Mouse (Mus musculus): Measurements from ENCODE around the gene Ppm1l. TPM values are rescaled to one million over a fixed set of nuclear protein-coding genes. Genes with fewer than 3 reads are reported as not detected.

Gene Ppm1l
- polyA plus RNA-seq, 1 experiment from 2014 or later = 19.3 TPM

DNA sequence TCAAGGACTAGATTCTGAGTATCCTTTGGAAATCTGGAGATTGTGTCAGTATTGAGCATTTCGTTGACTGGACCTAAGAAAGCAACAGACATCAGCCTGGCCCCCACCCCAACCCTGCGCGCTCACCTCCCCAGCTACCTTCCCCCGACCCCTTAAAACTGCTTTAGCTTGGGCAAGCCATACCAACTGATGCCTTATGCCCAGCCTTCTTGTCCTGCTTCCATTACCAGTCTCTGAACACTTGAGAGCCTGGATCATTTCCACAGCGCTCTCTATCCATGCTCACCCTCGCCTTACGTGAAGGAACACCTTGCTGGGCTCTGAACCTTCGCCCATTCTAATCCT lies 41.9 kb downstream of the Ppm1l start:
- Histone ChIP-seq H3K4me2 (ENCODE audit: low read length) (no peak overlapping the region), H3K9ac (ENCODE audit: low read depth, low read length) (no peak overlapping the region), H3K4me1 (ENCODE audit: control insufficient read depth, insufficient read depth, low read length) (peaks cover 9% of the 10 kb centered on the region), H3K27ac (ENCODE audit: low read length) (no peak overlapping the region), H3K27me3 (ENCODE audit: control insufficient read depth, insufficient read depth, low read depth, low read length) (no peaks in the 10 kb centered on the region), H3K9me3 (replicated peaks; ENCODE audit: control insufficient read depth, low read length, poor library complexity, severe bottlenecking) (no peaks in the 10 kb centered on the region), H3K4me3 (ENCODE audit: low read depth, low read length) (no peak overlapping the region), H3K36me3 (ENCODE audit: control insufficient read depth, insufficient read depth, low read length) (no peaks in the 10 kb centered on the region)
- no peak for ATAC-seq
- WGBS = 99% methylated on average over 8 of the region's 8 CpGs

DNA sequence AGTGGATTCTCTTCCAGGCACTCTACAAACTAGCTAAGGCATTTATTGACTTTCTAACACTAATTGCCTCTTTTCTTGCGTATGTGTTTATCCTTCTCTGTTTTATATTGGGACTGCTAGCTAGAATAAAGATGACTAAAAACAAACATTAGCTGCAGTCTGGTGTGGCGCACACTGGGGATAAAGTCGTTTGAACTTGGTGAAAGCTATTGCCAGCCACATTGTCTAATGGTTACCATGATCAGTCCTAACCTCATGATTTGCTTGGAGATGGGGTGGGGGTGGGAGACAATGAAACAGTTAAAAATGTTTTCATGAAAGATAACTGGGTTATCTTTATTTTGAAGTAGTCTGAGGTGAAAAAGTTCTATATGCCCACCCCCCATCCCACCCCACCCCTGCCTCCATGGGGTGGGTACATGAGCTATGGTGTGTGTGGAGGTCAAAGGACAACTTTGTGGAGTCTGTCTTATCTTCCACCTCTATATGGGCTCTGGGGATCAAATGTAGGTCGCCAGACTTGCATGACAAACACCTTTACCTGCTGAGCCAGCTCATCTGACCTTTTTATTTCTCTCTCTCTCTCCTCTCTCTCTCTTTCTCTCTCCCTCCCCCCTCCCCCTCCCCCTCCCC lies 43.7 kb downstream of the Ppm1l start:
- Histone ChIP-seq H3K4me3 (ENCODE audit: low read depth, low read length) (no peak overlapping the region), H3K4me2 (ENCODE audit: low read length) (no peak overlapping the region), H3K9me3 (replicated peaks; ENCODE audit: control insufficient read depth, low read length, poor library complexity, severe bottlenecking) (no peaks in the 10 kb centered on the region), H3K36me3 (ENCODE audit: control insufficient read depth, insufficient read depth, low read length) (no peaks in the 10 kb centered on the region), H3K9ac (ENCODE audit: low read depth, low read length) (no peak overlapping the region), H3K4me1 (ENCODE audit: control insufficient read depth, insufficient read depth, low read length) (peaks cover 9% of the 10 kb centered on the region), H3K27me3 (ENCODE audit: control insufficient read depth, insufficient read depth, low read depth, low read length) (no peaks in the 10 kb centered on the region), H3K27ac (ENCODE audit: low read length) (no peak overlapping the region)
- ATAC-seq = no peak
- 81% methylated on average over 4 of the region's 4 CpGs for WGBS

DNA sequence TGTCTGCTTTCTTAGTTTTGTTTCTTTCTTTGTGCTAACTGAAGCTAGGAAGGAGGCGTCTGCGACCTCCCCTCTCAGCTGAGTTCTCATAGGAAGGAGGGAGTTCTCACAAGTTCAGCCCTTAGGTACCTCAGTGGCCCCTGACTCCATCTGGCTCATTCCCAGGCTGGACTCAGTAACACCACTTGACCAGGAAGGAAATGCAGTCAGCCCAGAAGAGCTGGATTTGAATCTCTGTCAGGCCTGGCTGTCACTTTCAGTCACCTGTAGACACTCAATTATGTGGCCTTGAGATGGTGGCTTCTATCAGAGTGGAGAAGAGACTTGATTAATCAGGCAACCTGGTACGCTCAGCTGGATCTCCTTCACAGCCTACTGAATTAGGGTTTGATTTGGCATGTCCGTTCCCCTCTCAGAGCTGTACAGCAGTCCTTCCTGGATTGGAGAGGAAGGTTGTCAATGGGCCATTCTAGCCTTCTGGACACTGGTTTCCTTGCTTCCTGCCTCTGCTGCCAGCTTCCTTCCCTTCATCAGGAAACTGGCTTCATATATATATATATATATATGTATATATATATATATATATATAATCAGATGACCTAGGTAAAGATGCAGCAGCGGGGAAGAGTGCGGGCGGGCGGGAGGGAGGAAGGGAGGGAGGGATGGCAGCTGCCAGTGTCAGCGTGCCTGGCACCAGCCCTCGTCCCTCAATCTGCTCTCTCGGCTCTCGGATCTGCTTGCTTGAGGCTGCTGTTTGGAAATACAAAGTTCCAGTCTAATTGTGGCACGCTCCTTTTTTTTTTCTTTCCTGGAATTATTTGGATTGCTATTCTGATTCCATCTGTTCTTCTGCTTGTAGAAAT lies 45.1 kb downstream of the Ppm1l start:
- no peak overlapping the region for H3K27ac ChIP-seq (ENCODE audit: low read length)
- no peak overlapping the region for H3K4me2 ChIP-seq (ENCODE audit: low read length)
- no peak overlapping the region for H3K4me3 ChIP-seq (ENCODE audit: low read depth, low read length)
- 78% methylated on average over 10 of the region's 13 CpGs for WGBS
- no peaks in the 10 kb centered on the region for H3K9me3 ChIP-seq (replicated peaks; ENCODE audit: control insufficient read depth, low read length, poor library complexity, severe bottlenecking)
- peaks cover 9% of the 10 kb centered on the region for H3K4me1 ChIP-seq (ENCODE audit: control insufficient read depth, insufficient read depth, low read length)
- no peak overlapping the region for H3K9ac ChIP-seq (ENCODE audit: low read depth, low read length)
- no peaks in the 10 kb centered on the region for H3K27me3 ChIP-seq (ENCODE audit: control insufficient read depth, insufficient read depth, low read depth, low read length)
- no peak for ATAC-seq
- no peaks in the 10 kb centered on the region for H3K36me3 ChIP-seq (ENCODE audit: control insufficient read depth, insufficient read depth, low read length)

DNA sequence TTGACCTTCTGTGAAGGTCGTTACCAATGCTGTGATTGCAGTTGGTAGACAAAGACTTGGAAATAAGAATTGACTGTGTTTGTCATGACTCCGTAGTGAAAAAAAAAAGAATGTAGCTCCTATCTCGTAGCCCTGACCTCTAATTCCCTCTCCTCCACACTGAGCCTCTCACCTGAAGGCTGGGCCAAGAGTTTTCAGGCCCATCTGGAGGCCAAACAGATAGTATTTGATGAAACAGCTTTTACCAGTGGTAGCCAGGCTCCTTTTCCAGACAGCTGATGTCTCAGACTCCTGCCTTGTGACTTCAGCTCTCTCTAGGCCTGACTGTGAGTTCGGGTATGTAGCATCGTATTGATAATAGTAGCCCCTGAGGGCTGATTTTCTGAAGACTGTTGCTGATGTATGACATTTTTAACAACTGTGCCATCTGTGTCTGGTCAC lies 45.7 kb downstream of the Ppm1l start:
- 65% methylated on average over 5 of the region's 5 CpGs for WGBS
- peaks cover 9% of the 10 kb centered on the region for H3K4me1 ChIP-seq (ENCODE audit: control insufficient read depth, insufficient read depth, low read length)
- no peak for ATAC-seq

DNA sequence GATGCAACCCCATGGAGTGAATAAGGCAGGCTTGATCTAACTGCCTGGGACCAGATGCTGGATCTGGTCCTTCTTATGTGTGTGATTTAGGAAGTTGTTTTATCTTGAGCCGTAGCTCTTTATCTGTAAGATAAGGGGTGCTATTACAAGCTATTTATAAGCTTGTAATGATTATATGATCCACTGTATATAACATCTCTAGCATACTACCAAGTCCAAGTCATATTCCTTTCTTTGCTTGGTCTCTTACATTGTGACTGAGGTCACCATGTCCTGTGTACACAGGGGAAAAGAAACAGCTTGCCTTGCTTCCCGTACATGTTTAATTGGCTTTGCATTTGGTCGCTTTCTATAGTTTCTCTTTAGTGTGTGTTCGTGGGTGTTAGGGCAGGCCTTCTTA lies 46.2 kb downstream of the Ppm1l start:
- ATAC-seq = no peak
- H3K9me3 ChIP-seq (replicated peaks; ENCODE audit: control insufficient read depth, low read length, poor library complexity, severe bottlenecking) = no peaks in the 10 kb centered on the region
- WGBS = 59% methylated on average over 4 of the region's 4 CpGs
- H3K9ac ChIP-seq (ENCODE audit: low read depth, low read length) = no peak overlapping the region
- H3K4me2 ChIP-seq (ENCODE audit: low read length) = no peak overlapping the region
- no peaks in the 10 kb centered on the region for H3K36me3 ChIP-seq (ENCODE audit: control insufficient read depth, insufficient read depth, low read length)
- H3K27ac ChIP-seq (ENCODE audit: low read length) = no peak overlapping the region
- peaks cover 9% of the 10 kb centered on the region for H3K4me1 ChIP-seq (ENCODE audit: control insufficient read depth, insufficient read depth, low read length)
- no peaks in the 10 kb centered on the region for H3K27me3 ChIP-seq (ENCODE audit: control insufficient read depth, insufficient read depth, low read depth, low read length)
- H3K4me3 ChIP-seq (ENCODE audit: low read depth, low read length) = no peak overlapping the region

More for the DNA sequence above, 45.7 kb downstream of the Ppm1l start:
- Histone ChIP-seq H3K9me3 (replicated peaks; ENCODE audit: control insufficient read depth, low read length, poor library complexity, severe bottlenecking) (no peaks in the 10 kb centered on the region), H3K9ac (ENCODE audit: low read depth, low read length) (no peak overlapping the region), H3K27me3 (ENCODE audit: control insufficient read depth, insufficient read depth, low read depth, low read length) (no peaks in the 10 kb centered on the region), H3K4me2 (ENCODE audit: low read length) (no peak overlapping the region), H3K27ac (ENCODE audit: low read length) (no peak overlapping the region), H3K36me3 (ENCODE audit: control insufficient read depth, insufficient read depth, low read length) (no peaks in the 10 kb centered on the region), H3K4me3 (ENCODE audit: low read depth, low read length) (no peak overlapping the region)

DNA sequence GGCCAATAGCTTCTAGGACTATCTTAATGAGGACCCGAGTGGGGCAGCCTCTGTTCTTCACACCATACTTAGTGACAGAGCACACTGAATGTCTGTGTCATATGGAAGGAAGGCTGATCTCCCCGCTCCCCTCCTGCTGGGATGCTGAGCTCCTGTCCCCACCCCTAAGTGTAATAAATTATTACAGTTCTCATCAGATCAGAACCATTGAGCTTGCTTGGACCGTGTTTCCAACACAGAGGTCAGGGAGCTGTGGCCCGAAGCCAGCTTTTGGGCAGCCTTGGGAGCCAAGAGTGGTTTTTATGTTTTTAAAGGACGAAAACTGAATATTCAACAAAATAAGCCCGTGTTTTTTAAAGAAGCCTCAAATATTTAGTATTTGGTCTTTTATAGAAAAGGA lies 47.5 kb downstream of the Ppm1l start:
- H3K27ac ChIP-seq (ENCODE audit: low read length) = no peak overlapping the region
- no peaks in the 10 kb centered on the region for H3K36me3 ChIP-seq (ENCODE audit: control insufficient read depth, insufficient read depth, low read length)
- 0 out of 2 replicates have a peak, but pooled peaks have one; percentile 31 for ATAC-seq
- H3K27me3 ChIP-seq (ENCODE audit: control insufficient read depth, insufficient read depth, low read depth, low read length) = no peaks in the 10 kb centered on the region
- 71% methylated on average over 6 of the region's 6 CpGs for WGBS
- no peak overlapping the region for H3K4me3 ChIP-seq (ENCODE audit: low read depth, low read length)
- H3K9me3 ChIP-seq (replicated peaks; ENCODE audit: control insufficient read depth, low read length, poor library complexity, severe bottlenecking) = no peaks in the 10 kb centered on the region
- no peak overlapping the region for H3K9ac ChIP-seq (ENCODE audit: low read depth, low read length)
- H3K4me1 ChIP-seq (ENCODE audit: control insufficient read depth, insufficient read depth, low read length) = peaks cover 9% of the 10 kb centered on the region
- H3K4me2 ChIP-seq (ENCODE audit: low read length) = no peak overlapping the region

DNA sequence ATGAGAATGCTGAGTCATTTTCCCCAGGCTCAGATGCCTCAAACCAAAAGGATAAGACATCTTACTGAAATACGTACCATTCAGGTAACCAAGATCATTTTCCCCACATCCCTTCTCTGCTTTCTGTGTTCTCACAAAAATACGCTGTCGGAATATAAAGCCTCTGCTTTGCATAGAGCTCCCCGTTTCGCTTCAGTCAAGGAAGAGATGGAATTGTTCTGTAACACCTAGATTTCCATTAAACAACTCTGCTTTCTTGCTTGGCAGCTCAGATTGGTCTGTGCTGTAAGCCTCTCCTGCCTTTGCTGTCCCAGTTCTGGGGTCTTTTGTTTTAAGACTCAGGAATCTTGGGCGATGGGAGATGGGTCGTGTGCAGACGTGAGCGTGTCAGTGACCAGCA lies 51.3 kb downstream of the Ppm1l start:
- Histone ChIP-seq H3K4me1 (ENCODE audit: control insufficient read depth, insufficient read depth, low read length) (no peaks in the 10 kb centered on the region), H3K36me3 (ENCODE audit: control insufficient read depth, insufficient read depth, low read length) (no peaks in the 10 kb centered on the region), H3K27ac (ENCODE audit: low read length) (no peak overlapping the region), H3K9ac (ENCODE audit: low read depth, low read length) (no peak overlapping the region), H3K27me3 (ENCODE audit: control insufficient read depth, insufficient read depth, low read depth, low read length) (no peaks in the 10 kb centered on the region), H3K4me3 (ENCODE audit: low read depth, low read length) (no peak overlapping the region), H3K4me2 (ENCODE audit: low read length) (no peak overlapping the region), H3K9me3 (replicated peaks; ENCODE audit: control insufficient read depth, low read length, poor library complexity, severe bottlenecking) (no peaks in the 10 kb centered on the region)
- 87% methylated on average over 9 of the region's 9 CpGs for WGBS
- ATAC-seq = no peak

DNA sequence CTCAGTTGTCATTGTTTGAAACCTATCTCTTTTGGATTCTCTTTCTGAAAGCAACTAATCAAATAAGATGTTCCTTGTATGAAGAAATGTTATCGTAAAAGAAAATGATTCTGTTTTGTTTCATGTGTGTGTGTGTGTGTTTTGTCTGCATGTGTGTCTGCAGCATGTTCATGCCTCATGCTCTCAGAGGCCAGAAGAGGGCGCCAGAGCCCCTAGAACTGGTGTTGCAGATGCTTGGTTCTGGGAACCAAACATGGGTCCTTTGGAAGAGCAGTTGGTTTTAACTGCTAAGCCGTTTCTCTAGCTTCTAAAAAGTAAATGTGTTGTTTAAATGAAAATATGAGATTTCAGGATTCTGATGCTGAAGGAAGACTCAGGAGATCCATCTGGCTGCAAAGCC lies 56.1 kb downstream of the Ppm1l start:
- no peaks in the 10 kb centered on the region for H3K36me3 ChIP-seq (ENCODE audit: control insufficient read depth, insufficient read depth, low read length)
- H3K4me1 ChIP-seq (ENCODE audit: control insufficient read depth, insufficient read depth, low read length) = peaks cover 4% of the 10 kb centered on the region
- WGBS = 80% methylated on average over 3 of the region's 3 CpGs
- no peak overlapping the region for H3K27ac ChIP-seq (ENCODE audit: low read length)
- no peak overlapping the region for H3K4me2 ChIP-seq (ENCODE audit: low read length)
- no peak for ATAC-seq
- no peaks in the 10 kb centered on the region for H3K9me3 ChIP-seq (replicated peaks; ENCODE audit: control insufficient read depth, low read length, poor library complexity, severe bottlenecking)
- no peak overlapping the region for H3K4me3 ChIP-seq (ENCODE audit: low read depth, low read length)
- no peaks in the 10 kb centered on the region for H3K27me3 ChIP-seq (ENCODE audit: control insufficient read depth, insufficient read depth, low read depth, low read length)
- H3K9ac ChIP-seq (ENCODE audit: low read depth, low read length) = no peak overlapping the region

DNA sequence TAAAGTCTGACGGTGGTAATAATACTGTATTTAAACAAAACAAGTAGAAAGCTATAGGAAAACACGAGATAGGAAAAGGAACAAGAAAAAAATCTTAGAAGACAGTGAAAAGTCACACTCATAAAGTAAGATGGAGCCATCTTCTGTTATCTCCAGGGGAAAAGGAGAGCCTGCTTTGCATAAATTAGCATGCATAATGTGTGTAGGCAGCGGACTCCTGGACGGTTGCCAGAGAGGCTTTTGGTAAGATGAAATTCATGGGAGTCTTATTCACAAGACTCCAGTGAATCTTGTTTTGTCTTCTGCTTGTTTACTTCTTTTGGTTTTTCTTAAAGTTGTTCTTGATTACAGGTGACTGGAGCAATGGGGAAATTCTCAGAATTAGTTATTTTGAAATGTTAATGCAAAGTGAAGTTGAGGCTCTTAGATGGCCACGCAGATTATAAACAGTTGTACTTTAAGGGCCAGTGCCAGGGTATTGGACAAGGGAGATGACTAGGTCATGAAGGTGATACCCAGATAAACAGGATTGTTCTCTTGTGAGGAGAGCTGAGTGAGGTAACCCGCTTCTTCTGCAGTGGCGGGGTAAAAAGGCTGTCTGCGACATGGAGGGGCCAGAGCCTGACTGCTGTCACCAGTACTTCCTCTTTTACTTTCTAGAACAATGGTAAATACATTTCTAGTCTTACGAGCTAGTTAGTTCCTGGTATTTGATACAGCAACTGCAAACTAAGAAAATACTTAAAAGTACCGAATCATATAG lies 57.1 kb downstream of the Ppm1l start:
- peak; percentile 42; the same call in 1 of the 2 replicates for ATAC-seq
- H3K9me3 ChIP-seq (replicated peaks; ENCODE audit: control insufficient read depth, low read length, poor library complexity, severe bottlenecking) = no peaks in the 10 kb centered on the region
- H3K9ac ChIP-seq (ENCODE audit: low read depth, low read length) = no peak overlapping the region
- H3K4me1 ChIP-seq (ENCODE audit: control insufficient read depth, insufficient read depth, low read length) = peaks cover 4% of the 10 kb centered on the region
- no peaks in the 10 kb centered on the region for H3K27me3 ChIP-seq (ENCODE audit: control insufficient read depth, insufficient read depth, low read depth, low read length)
- no peak overlapping the region for H3K27ac ChIP-seq (ENCODE audit: low read length)
- H3K36me3 ChIP-seq (ENCODE audit: control insufficient read depth, insufficient read depth, low read length) = no peaks in the 10 kb centered on the region
- no peak overlapping the region for H3K4me2 ChIP-seq (ENCODE audit: low read length)
- whole genome bisulfite sequencing = 58% methylated on average over 10 of the region's 10 CpGs
- no peak overlapping the region for H3K4me3 ChIP-seq (ENCODE audit: low read depth, low read length)
